Mouse (Mus musculus): ENCODE data around the gene Trim27. TPM values are rescaled to one million over a fixed set of nuclear protein-coding genes. Genes with fewer than 3 reads are reported as not detected.

Trim27 gene
- total RNA-seq, 2 experiments from 2014 or later: 57.6 to 65.0 TPM

GRCm38 (mm10) chr13:21215275-21215983, 36.2 kb downstream of the Trim27 start:
- intact Hi-C loops (cut with DNase I): no loop called here
- DNase-seq: peak; percentile 68

- no peak for DNase-seq
- intact Hi-C loops (cut with DNase I): no loop called here
Observed at GRCm38 (mm10) chr13:21216781-21217180, 37.5 kb downstream of the Trim27 start.

GRCm38 (mm10) chr13:21221656-21222462, 42.6 kb downstream of the Trim27 start:
- no peak for DNase-seq
- intact Hi-C loops (cut with DNase I): no loop called here

GRCm38 (mm10) chr13:21222463-21223022, 43.3 kb downstream of the Trim27 start:
- intact Hi-C loops (cut with DNase I): no loop called here
- peak; percentile 86 for DNase-seq

- no peak for DNase-seq
- intact Hi-C loops (cut with DNase I): no loop called here
Observed at GRCm38 (mm10) chr13:21223242-21223655, 44.0 kb downstream of the Trim27 start.

GRCm38 (mm10) chr13:21224376-21224775, 45.1 kb downstream of the Trim27 start:
- intact Hi-C loops (cut with DNase I): no loop called here
- DNase-seq: no peak

- intact Hi-C loops (cut with DNase I): no loop called here
- DNase-seq: no peak
Observed at GRCm38 (mm10) chr13:21225206-21225605, 46.0 kb downstream of the Trim27 start.

- intact Hi-C loops (cut with DNase I): no loop called here
- DNase-seq: no peak
Observed at GRCm38 (mm10) chr13:21226031-21226430, 46.8 kb downstream of the Trim27 start.

GRCm38 (mm10) chr13:21233732-21234705, 54.8 kb downstream of the Trim27 start:
- intact Hi-C loops (cut with DNase I): no loop called here
- peak; percentile 77 for DNase-seq

- intact Hi-C loops (cut with DNase I): no loop called here
- DNase-seq: no peak
Observed at GRCm38 (mm10) chr13:21236714-21237113, 57.5 kb downstream of the Trim27 start.

GRCm38 (mm10) chr13:21237161-21237560, 57.9 kb downstream of the Trim27 start:
- intact Hi-C loops (cut with DNase I): no loop called here

GRCm38 (mm10) chr13:21240788-21241187, 61.5 kb downstream of the Trim27 start:
- intact Hi-C loops (cut with DNase I): no loop called here

More at GRCm38 (mm10) chr13:21237161-21237560, 57.9 kb downstream of the Trim27 start:
- no peak for DNase-seq

GRCm38 (mm10) chr13:21242408-21243125, 63.3 kb downstream of the Trim27 start:
- DNase-seq: no peak
- intact Hi-C loops (cut with DNase I): no loop called here

More at GRCm38 (mm10) chr13:21240788-21241187, 61.5 kb downstream of the Trim27 start:
- no peak for DNase-seq

- DNase-seq: no peak
- intact Hi-C loops (cut with DNase I): no loop called here
Observed at GRCm38 (mm10) chr13:21243196-21243595, 64.0 kb downstream of the Trim27 start.

- intact Hi-C loops (cut with DNase I): no loop called here
- no peak for DNase-seq
Observed at GRCm38 (mm10) chr13:21244089-21244488, 64.8 kb downstream of the Trim27 start.

Other genes starting within 250 kb of the Trim27 start
- gene Olfr1370, start 104.5 kb upstream of the Trim27 start, total RNA-seq (2021): not detected
- not detected for gene Olfr1369-ps1, start 68.0 kb upstream of the Trim27 start, total RNA-seq (2021)
- not detected for gene Olfr263, start 49.8 kb upstream of the Trim27 start, total RNA-seq (2021)
- not detected for gene Olfr1368, start 33.6 kb upstream of the Trim27 start, total RNA-seq (2021)
- gene Gpx5, start 113.3 kb downstream of the Trim27 start, total RNA-seq (2021): not detected
- not detected for gene Gpx6, start 132.7 kb downstream of the Trim27 start, total RNA-seq (2021)
- not detected for gene Olfr1367, start 167.5 kb downstream of the Trim27 start, total RNA-seq (2021)
- 10 to 100 TPM; 11.0 to 11.3 TPM for gene Zscan12, start 183.4 kb downstream of the Trim27 start, total RNA-seq (2021)
- 10 to 100 TPM; 49.4 to 56.1 TPM for gene Zkscan3, start 223.3 kb downstream of the Trim27 start, total RNA-seq (2021)